Mouse (Mus musculus): ENCODE data around the gene B3glct. TPM values are rescaled to one million over a fixed set of nuclear protein-coding genes. Genes with fewer than 3 reads are reported as not detected.

Gene B3glct
- 10.8 and 11.5 TPM in 2 replicates for polyA plus RNA-seq (2015; fragmentation: Nextera tagmentation; extraction: Ambion mirVana)

DNA sequence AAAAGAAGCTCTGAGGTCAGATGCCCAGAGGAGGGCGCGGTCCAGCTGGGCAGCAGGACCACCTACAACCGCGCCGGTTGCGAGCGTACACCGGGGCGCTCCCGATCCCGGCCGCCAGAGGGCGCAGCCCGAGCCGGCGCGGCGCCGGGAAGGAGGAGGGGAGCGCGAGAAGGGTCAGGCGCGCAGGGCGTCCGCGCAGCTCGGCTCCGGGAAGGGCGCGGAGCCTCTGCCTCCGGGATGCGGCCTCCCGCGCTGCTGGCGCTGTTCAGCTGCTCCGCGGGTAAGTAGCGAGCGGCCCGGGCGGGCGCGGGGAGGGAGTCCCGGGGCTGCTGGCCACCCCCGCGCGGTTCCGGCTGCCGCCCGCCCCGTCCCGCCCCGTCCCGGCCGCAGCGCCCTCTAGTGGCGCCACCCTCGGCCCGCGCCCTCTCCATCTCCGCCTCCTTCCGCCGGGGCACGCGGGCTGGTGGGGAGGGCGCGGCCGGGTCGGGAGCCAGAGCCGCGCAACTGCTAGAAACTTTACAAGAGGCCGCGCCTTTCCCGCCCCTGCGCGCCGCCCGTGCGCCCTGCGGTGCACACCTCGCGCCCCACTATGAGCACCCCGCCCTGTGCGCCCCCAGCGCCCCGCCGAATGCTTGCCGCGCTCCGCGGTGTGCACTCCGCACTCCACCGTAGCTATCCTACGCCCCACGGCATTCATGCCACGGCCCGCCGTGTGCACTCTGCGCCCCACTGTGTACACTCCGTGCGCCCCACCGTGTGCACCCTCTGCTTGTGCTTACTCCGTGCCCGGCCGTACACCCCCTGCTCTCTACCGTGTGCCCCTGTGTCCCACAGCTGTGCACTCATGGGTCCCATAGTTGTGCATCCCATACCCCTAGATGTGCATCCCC lies at the start of gene B3glct:
Gene B3glct, plus strand, starts transcription at position 131 of the 890 bp plus-strand sequence.
- Histone ChIP-seq H3K36me3 (ENCODE audit: control insufficient read depth, insufficient read depth, low read length) (no peaks in the 10 kb centered on the region), H3K9ac (ENCODE audit: low read length) (peak within 1 kb of the TSS; percentile 96), H3K27ac (ENCODE audit: low read length) (peak within 1 kb of the TSS; percentile 78), H3K4me3 (replicated peaks; ENCODE audit: low read length) (peak within 1 kb of the TSS; percentile 75), H3K4me1 (ENCODE audit: control insufficient read depth, insufficient read depth, low read length) (peaks cover 9% of the 10 kb centered on the region; the same call in 1 of the 2 replicates), H3K27me3 (ENCODE audit: control insufficient read depth, insufficient read depth, low read length) (no peaks in the 10 kb centered on the region), H3K4me2 (ENCODE audit: low read depth, low read length) (peak within 1 kb of the TSS; percentile 97), H3K9me3 (replicated peaks; ENCODE audit: control insufficient read depth, low read length) (no peaks in the 10 kb centered on the region)
- peak; percentile 97 for ATAC-seq (ENCODE audit: insufficient read depth, low FRiP score)
- WGBS, result under 1% methylated on average over 76 of the region's 106 CpGs

DNA sequence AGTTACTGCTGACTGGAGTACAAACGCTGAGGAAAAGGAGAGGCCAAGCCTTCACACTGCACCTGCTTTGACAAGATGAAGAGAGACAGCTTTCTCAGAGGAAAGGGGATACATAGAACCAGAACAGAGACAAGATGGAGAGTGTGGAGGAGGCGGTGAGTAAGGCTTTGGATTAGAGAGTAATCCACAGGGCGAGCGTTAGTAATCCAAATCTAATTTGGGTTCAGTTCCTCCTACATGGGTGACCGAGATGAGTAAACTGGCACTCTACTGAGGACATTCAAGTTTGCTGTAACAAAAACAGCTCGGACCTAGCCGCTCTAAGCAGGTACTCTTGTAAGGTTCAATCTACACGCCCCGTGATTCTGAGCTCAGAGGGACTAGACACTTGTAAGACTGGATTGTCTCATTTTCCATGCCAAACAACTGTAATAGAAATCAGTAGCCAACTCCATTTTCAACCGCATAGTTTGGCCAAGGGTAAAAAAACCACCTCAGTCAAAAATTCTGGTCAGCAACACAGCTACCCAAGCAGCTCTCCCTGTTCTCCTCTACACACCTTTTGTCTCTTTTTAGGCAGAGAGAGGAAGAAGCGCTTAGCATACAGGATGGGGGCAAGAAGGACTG lies 43.5 kb upstream of the B3glct start:
- 55% methylated on average over 11 of the region's 11 CpGs for WGBS
- Histone ChIP-seq H3K9me3 (replicated peaks; ENCODE audit: control insufficient read depth, low read length) (no peaks in the 10 kb centered on the region), H3K27ac (ENCODE audit: low read length) (no peak overlapping the region), H3K4me1 (ENCODE audit: control insufficient read depth, insufficient read depth, low read length) (peaks cover 15% of the 10 kb centered on the region; the same call in 1 of the 2 replicates), H3K27me3 (ENCODE audit: control insufficient read depth, insufficient read depth, low read length) (no peaks in the 10 kb centered on the region), H3K4me3 (replicated peaks; ENCODE audit: low read length) (peak overlapping the region; percentile 73), H3K9ac (ENCODE audit: low read length) (peak overlapping the region; percentile 83), H3K4me2 (ENCODE audit: low read depth, low read length) (peak overlapping the region; percentile 63), H3K36me3 (ENCODE audit: control insufficient read depth, insufficient read depth, low read length) (peaks cover 27% of the 10 kb centered on the region)
- no peak for ATAC-seq (ENCODE audit: insufficient read depth, low FRiP score)

DNA sequence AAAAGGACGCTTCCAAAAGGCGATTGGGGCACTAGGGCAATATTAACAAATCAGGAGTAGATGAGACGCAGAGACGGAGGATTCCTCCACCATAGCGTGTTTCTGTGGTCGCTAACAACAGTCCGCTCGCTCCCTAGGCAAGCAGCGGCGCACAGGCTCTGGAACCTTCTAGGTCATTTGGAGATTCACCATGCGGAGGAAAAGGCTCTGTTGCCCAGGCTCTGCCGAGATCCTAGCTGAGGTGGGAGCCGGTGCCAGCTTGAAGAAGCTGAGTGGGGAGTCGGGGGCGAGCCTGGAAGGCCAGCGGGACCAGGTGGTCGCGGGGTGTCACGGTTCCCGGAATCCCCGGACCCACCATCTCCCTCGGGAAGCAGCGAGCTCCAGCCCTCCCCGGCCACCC lies 42.5 kb upstream of the B3glct start:
- Histone ChIP-seq H3K27ac (ENCODE audit: low read length) (peak overlapping the region; percentile 85), H3K27me3 (ENCODE audit: control insufficient read depth, insufficient read depth, low read length) (no peaks in the 10 kb centered on the region), H3K4me2 (ENCODE audit: low read depth, low read length) (peak overlapping the region; percentile 63), H3K4me1 (ENCODE audit: control insufficient read depth, insufficient read depth, low read length) (peaks cover 15% of the 10 kb centered on the region; the same call in 1 of the 2 replicates), H3K4me3 (replicated peaks; ENCODE audit: low read length) (peak overlapping the region; percentile 73), H3K9ac (ENCODE audit: low read length) (peak overlapping the region; percentile 83), H3K9me3 (replicated peaks; ENCODE audit: control insufficient read depth, low read length) (no peaks in the 10 kb centered on the region), H3K36me3 (ENCODE audit: control insufficient read depth, insufficient read depth, low read length) (peaks cover 20% of the 10 kb centered on the region; the same call in 1 of the 2 replicates)
- ATAC-seq (ENCODE audit: insufficient read depth, low FRiP score), result no peak
- under 1% methylated on average over 24 of the region's 24 CpGs for WGBS

DNA sequence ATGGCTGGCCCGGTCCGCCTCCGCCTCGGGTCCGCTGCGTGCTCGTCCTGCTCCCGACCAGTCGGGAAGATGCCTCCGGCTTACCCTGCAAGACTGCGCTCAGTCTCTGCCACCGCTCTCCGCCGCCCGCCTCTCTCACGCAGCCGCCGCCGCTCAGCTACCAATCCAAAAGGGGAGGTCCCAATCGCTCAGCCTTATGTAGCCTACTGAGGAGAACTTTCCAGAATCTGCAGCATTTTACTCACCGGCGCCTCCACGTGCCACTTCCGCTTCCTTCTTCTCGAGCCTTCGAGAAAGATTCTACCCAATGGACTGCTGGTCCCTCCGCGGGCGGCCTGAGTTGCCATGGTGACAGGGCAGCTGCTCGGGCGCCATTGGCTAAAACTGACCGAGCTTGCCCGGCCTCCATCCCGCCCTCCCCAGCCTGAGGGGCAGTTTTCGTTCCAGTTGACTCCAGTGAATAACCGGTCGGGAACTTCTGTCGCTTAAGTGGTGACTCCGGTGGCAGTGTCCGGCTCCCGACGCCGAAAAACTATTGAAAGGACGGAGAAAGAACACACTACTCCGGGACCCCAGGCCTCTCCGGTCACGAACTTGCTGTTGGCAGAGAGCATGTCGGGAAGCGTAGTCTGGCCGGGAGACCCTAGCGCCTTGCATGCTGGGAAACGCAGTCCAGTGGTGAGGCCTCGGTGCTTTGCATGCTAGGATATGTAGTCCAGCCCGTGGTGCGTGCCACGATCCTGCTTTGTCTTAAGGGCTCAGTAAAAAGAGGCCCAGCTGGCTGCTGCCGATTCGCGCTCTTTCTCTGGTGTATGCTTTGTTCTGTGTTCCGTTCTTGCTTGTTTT lies 41.7 kb upstream of the B3glct start, which contains the start of gene Hsph1:
Gene Hsph1, minus strand, starts transcription at position 302 of the 846 bp plus-strand sequence.
- peak; percentile 98 for ATAC-seq (ENCODE audit: insufficient read depth, low FRiP score)
- peaks cover 15% of the 10 kb centered on the region; the same call in 1 of the 2 replicates for H3K4me1 ChIP-seq (ENCODE audit: control insufficient read depth, insufficient read depth, low read length)
- H3K9me3 ChIP-seq (replicated peaks; ENCODE audit: control insufficient read depth, low read length), result no peaks in the 10 kb centered on the region
- under 1% methylated on average over 58 of the region's 60 CpGs for WGBS
- peak within 1 kb of the TSS; percentile 73 for H3K4me3 ChIP-seq (replicated peaks; ENCODE audit: low read length)
- peak within 1 kb of the TSS; percentile 85 for H3K27ac ChIP-seq (ENCODE audit: low read length)
- H3K36me3 ChIP-seq (ENCODE audit: control insufficient read depth, insufficient read depth, low read length), result 0 out of 2 replicates have a peak, but pooled peaks cover 12% of the 10 kb centered on the region
- no peaks in the 10 kb centered on the region for H3K27me3 ChIP-seq (ENCODE audit: control insufficient read depth, insufficient read depth, low read length)
- peak within 1 kb of the TSS; percentile 63 for H3K4me2 ChIP-seq (ENCODE audit: low read depth, low read length)
- H3K9ac ChIP-seq (ENCODE audit: low read length), result peak within 1 kb of the TSS; percentile 83

DNA sequence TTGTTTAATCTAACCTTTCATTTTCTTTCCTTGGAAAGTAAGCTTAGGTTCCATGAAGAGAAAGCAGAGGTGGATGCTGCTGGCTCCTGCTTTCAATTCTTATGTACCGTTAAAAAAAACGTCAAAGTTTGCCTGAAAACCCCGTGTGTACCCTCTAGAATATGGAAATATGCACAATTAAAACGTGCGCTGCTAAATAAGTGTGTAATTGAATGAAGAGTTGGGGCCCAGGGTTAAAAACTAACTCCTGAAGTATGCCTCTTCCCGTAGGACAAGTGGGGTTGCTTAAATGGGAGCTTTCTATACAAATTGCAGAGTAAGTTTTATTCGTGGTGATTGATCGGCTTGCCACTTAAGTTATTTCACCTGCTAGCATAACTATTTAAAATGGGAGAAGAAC lies 40.7 kb upstream of the B3glct start:
- ATAC-seq (ENCODE audit: insufficient read depth, low FRiP score), result no peak
- Histone ChIP-seq H3K4me3 (replicated peaks; ENCODE audit: low read length) (peak overlapping the region; percentile 73), H3K27me3 (ENCODE audit: control insufficient read depth, insufficient read depth, low read length) (no peaks in the 10 kb centered on the region), H3K4me1 (ENCODE audit: control insufficient read depth, insufficient read depth, low read length) (peaks cover 15% of the 10 kb centered on the region; the same call in 1 of the 2 replicates), H3K4me2 (ENCODE audit: low read depth, low read length) (peak overlapping the region; percentile 52), H3K9me3 (replicated peaks; ENCODE audit: control insufficient read depth, low read length) (no peaks in the 10 kb centered on the region), H3K9ac (ENCODE audit: low read length) (peak overlapping the region; percentile 23), H3K36me3 (ENCODE audit: control insufficient read depth, insufficient read depth, low read length) (0 out of 2 replicates have a peak, but pooled peaks cover 4% of the 10 kb centered on the region), H3K27ac (ENCODE audit: low read length) (no peak overlapping the region)
- WGBS, result 54% methylated on average over 8 of the region's 8 CpGs

- no peak for ATAC-seq (ENCODE audit: insufficient read depth, low FRiP score)
- Histone ChIP-seq H3K4me3 (replicated peaks; ENCODE audit: low read length) (no peak overlapping the region), H3K4me1 (ENCODE audit: control insufficient read depth, insufficient read depth, low read length) (0 out of 2 replicates have a peak, but pooled peaks cover 3% of the 10 kb centered on the region), H3K27ac (ENCODE audit: low read length) (no peak overlapping the region), H3K9me3 (replicated peaks; ENCODE audit: control insufficient read depth, low read length) (no peaks in the 10 kb centered on the region), H3K36me3 (ENCODE audit: control insufficient read depth, insufficient read depth, low read length) (no peaks in the 10 kb centered on the region), H3K4me2 (ENCODE audit: low read depth, low read length) (no peak overlapping the region), H3K27me3 (ENCODE audit: control insufficient read depth, insufficient read depth, low read length) (no peaks in the 10 kb centered on the region), H3K9ac (ENCODE audit: low read length) (no peak overlapping the region)
- WGBS, result 77% methylated on average over 8 of the region's 8 CpGs
Observed at GRCm38 (mm10) chr5:149641277-149641892, 36.6 kb upstream of the B3glct start.

DNA sequence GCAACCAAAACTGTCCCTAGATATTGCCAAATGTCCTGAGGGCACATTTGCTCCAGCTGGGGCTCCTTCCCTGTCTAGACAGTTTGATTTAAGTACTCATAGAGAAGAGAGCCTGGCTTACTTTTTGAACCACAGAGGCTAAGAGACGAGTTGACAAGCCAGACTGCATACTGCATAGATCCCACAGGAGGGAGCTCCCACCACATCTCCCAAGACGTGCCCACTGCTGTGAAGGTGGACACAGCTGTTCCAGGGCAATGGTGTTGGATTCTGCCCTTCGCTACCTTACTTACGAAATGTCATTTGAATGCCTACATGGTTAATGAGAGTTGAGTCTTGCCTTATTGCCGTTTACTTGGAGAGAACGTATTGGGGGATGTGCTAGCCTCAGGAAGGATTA lies 35.7 kb upstream of the B3glct start:
- no peak overlapping the region for H3K27ac ChIP-seq (ENCODE audit: low read length)
- no peaks in the 10 kb centered on the region for H3K36me3 ChIP-seq (ENCODE audit: control insufficient read depth, insufficient read depth, low read length)
- no peak overlapping the region for H3K4me3 ChIP-seq (replicated peaks; ENCODE audit: low read length)
- no peak for ATAC-seq (ENCODE audit: insufficient read depth, low FRiP score)
- no peaks in the 10 kb centered on the region for H3K27me3 ChIP-seq (ENCODE audit: control insufficient read depth, insufficient read depth, low read length)
- H3K9ac ChIP-seq (ENCODE audit: low read length), result no peak overlapping the region
- 45% methylated on average over 6 of the region's 6 CpGs for whole genome bisulfite sequencing
- no peaks in the 10 kb centered on the region for H3K9me3 ChIP-seq (replicated peaks; ENCODE audit: control insufficient read depth, low read length)
- no peak overlapping the region for H3K4me2 ChIP-seq (ENCODE audit: low read depth, low read length)
- H3K4me1 ChIP-seq (ENCODE audit: control insufficient read depth, insufficient read depth, low read length), result 0 out of 2 replicates have a peak, but pooled peaks cover 1% of the 10 kb centered on the region

DNA sequence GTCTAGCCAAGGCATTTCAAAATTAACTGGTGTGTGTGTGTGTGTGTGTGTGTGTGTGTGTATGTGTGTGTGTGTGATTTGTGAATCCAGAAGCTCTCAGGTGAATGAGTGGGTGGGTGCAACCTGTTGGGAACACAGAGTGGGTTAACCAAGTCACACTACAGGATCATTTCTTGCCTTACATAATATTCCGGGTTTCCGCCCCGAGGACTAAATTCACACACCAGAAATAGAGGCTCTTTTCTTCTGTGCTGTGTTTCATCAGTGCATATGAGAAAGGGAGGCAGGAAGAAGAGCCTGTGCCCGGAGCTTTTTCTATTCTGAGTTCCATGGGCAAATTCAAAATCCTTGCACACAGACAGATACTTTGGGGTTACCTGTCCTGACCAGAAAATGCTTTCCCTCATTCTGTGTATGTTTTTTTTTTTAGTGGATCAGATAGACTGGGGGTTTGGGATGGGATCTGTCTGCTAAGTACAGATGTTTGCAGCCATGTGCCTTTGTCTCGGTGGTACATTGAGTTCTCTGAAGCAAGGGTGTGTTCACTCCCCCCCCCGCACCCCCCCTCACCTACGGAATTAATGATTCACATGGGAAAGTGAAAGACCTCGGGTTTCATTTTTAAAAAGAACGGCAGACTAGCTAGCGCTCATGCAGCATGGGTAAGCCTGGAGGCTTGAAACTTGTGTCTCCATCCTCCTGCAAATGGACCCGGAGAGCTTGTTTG lies 35.1 kb upstream of the B3glct start:
- 77% methylated on average over 11 of the region's 11 CpGs for WGBS
- no peak overlapping the region for H3K4me2 ChIP-seq (ENCODE audit: low read depth, low read length)

More for the DNA sequence above, 35.1 kb upstream of the B3glct start:
- no peaks in the 10 kb centered on the region for H3K9me3 ChIP-seq (replicated peaks; ENCODE audit: control insufficient read depth, low read length)
- H3K27ac ChIP-seq (ENCODE audit: low read length), result no peak overlapping the region
- no peaks in the 10 kb centered on the region for H3K4me1 ChIP-seq (ENCODE audit: control insufficient read depth, insufficient read depth, low read length)
- no peak overlapping the region for H3K4me3 ChIP-seq (replicated peaks; ENCODE audit: low read length)
- H3K36me3 ChIP-seq (ENCODE audit: control insufficient read depth, insufficient read depth, low read length), result no peaks in the 10 kb centered on the region
- no peak overlapping the region for H3K9ac ChIP-seq (ENCODE audit: low read length)
- no peaks in the 10 kb centered on the region for H3K27me3 ChIP-seq (ENCODE audit: control insufficient read depth, insufficient read depth, low read length)
- ATAC-seq (ENCODE audit: insufficient read depth, low FRiP score), result no peak
